Mouse (Mus musculus): ENCODE data around the gene Tmsb15b1.

- no peak for TF ChIP-seq NELFE (IDR thresholded peaks at IDR 0.05; ENCODE audit: low read depth, low read length)
- no peak for TF ChIP-seq CTCF (IDR thresholded peaks at IDR 0.05 in 2 of 3, conservative IDR thresholded peaks at IDR 0.05 in 1 of 3; ENCODE audit: control insufficient read depth in 1 of 3, insufficient read depth in 1 of 3, low read depth in 2 of 3, low read length in 3 of 3, poor library complexity in 1 of 3, severe bottlenecking in 1 of 3)
- no peak for TF ChIP-seq TAL1 (IDR thresholded peaks at IDR 0.05; ENCODE audit: low read length)
- 0 out of 2 replicates have a peak, but pooled peaks have one; percentile 43 for TF ChIP-seq MAX (IDR thresholded peaks at IDR 0.05; ENCODE audit: low read length)
- no peak for TF ChIP-seq TBP (IDR thresholded peaks at IDR 0.05; ENCODE audit: low read depth, low read length)
- TF ChIP-seq MAFK (IDR thresholded peaks at IDR 0.05; ENCODE audit: borderline replicate concordance, low read depth, low read length) = no peak
These were observed 9.4 kb upstream of the Tmsb15b1 start for GRCm38 (mm10) chrX:136986039-136986438.

All from MEL (cell line).